17 mouse cellular contexts compared by ENCODE assay signal in the genomic region with DNA sequence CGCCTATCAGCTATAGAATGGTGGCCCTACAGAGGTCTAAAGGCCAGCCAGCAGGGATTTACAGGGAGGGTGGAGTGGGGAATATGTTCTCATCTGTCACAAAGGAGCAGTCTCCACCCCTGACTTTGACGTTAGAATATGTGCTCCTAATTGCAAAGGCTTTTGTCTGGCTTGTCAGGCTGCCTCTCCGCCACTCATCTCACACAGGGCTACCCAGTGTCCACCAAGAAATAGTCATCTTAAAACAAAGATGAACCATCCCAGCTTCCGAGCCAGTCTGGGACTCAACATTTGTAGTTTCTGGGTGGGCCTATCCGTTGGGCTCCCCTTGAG. TPM values are rescaled to one million over a fixed set of nuclear protein-coding genes. Genes with fewer than 3 reads are reported as not detected.
A peak's percentile ranks its signal among the peaks of the same experiment; 100 is the strongest.
DNase-seq lines count a peak whose midpoint lies in the region; ATAC-seq and TF ChIP-seq lines count a peak whose summit lies in the region.
"Had no signal": no experiment of that assay in that cellular context is flagged by ENCODE, and none has a peak within 500 bp of the region (broad histone marks: within the 10 kb centered on the region; RNA-seq: fewer than 3 reads in every experiment).

No protein-coding gene starts in this region.

- peaks cover 40% of the 10 kb centered on the region for H3K4me1 ChIP-seq in heart, embryonic 10.5 days
- H3K4me1 ChIP-seq in kidney, embryonic 16.5 days (ENCODE audit: insufficient read depth, low read length): peaks cover 12% of the 10 kb centered on the region
- H3K4me1 ChIP-seq in hindbrain, embryonic 12.5 days: peaks cover 38% of the 10 kb centered on the region
- H3K4me1 ChIP-seq: liver, embryonic 15.5 days had no signal

- no peak for TF ChIP-seq POLR2A in brain, embryonic 14.5 days (IDR thresholded peaks at IDR 0.05; ENCODE audit: borderline replicate concordance, extremely low read depth, insufficient read depth, insufficient read length, poor library complexity, severe bottlenecking)

- intact Hi-C loops in heart, postnatal 10 days (cut with DNase I): no loop called here

- no peaks in the 10 kb centered on the region for H3K27me3 ChIP-seq in heart, embryonic 10.5 days (ENCODE audit: insufficient read depth, poor library complexity, severe bottlenecking)
- no peaks in the 10 kb centered on the region for H3K27me3 ChIP-seq in kidney, embryonic 16.5 days (ENCODE audit: insufficient read depth, low read length)
- no peaks in the 10 kb centered on the region for H3K27me3 ChIP-seq in hindbrain, embryonic 12.5 days
- H3K27me3 ChIP-seq: liver, embryonic 15.5 days had no signal

- WGBS in heart, embryonic 10.5 days: 60% methylated on average over 5 of the region's 5 CpGs
- WGBS in kidney, embryonic 16.5 days: 62% methylated on average over 5 of the region's 5 CpGs
- WGBS in hindbrain, embryonic 12.5 days: 27% methylated on average over 5 of the region's 5 CpGs

- ATAC-seq in kidney, embryonic 16.5 days (ENCODE audit: low FRiP score, low TSS enrichment): no peak
- no peak; the same call in 1 of the 2 replicates for ATAC-seq in hindbrain, embryonic 12.5 days (ENCODE audit: low FRiP score)
- ATAC-seq: activated CD4-positive, CD25-positive, alpha-beta regulatory T cell, adult 4 months had no signal

- no peaks in the 10 kb centered on the region for H3K9me3 ChIP-seq in heart, embryonic 10.5 days
- no peaks in the 10 kb centered on the region for H3K9me3 ChIP-seq in kidney, embryonic 16.5 days (ENCODE audit: low read length)
- H3K9me3 ChIP-seq in hindbrain, embryonic 12.5 days (replicated peaks): no peaks in the 10 kb centered on the region
- H3K9me3 ChIP-seq: liver, embryonic 15.5 days had no signal

- no peak overlapping the region for H3K4me2 ChIP-seq in kidney, embryonic 16.5 days (replicated peaks; ENCODE audit: low read depth, low read length)
- no peak overlapping the region for H3K4me2 ChIP-seq in hindbrain, embryonic 12.5 days (replicated peaks)
- H3K4me2 ChIP-seq: liver, embryonic 15.5 days had no signal

- H3K27ac ChIP-seq in heart, embryonic 10.5 days: peak overlapping the region; percentile 86; the same call in 1 of the 2 replicates
- peak overlapping the region; percentile 17 for H3K27ac ChIP-seq in kidney, embryonic 16.5 days (ENCODE audit: low read length)
- 0 out of 2 replicates have a peak overlapping the region, but pooled peaks have one; percentile 35 for H3K27ac ChIP-seq in hindbrain, embryonic 12.5 days
- H3K27ac ChIP-seq: liver, embryonic 15.5 days had no signal

- H3K4me3 ChIP-seq in heart, embryonic 10.5 days: no peak overlapping the region
- H3K4me3 ChIP-seq in kidney, embryonic 16.5 days (ENCODE audit: low read length): no peak overlapping the region
- H3K4me3 ChIP-seq in hindbrain, embryonic 12.5 days: no peak overlapping the region
- H3K4me3 ChIP-seq: liver, embryonic 15.5 days had no signal

- DNase-seq in heart, embryonic 10.5 days (ENCODE audit: low spot score): peak; percentile 66
- no peak for DNase-seq in heart, postnatal 10 days
- no peak for DNase-seq in kidney, postnatal 4 days
- DNase-seq in brain, embryonic 14.5 days (ENCODE audit: low read depth): peak; percentile 43
- no peak for DNase-seq in adrenal gland, postnatal 25 days
- DNase-seq in right cerebral cortex, postnatal 14 days: no peak
- DNase-seq: B cell, adult 2 months; cerebellum, postnatal 25 days; gastrocnemius, postnatal 14 days; kidney, adult 8-10 months; layer of hippocampus, postnatal 36 days; thymus, postnatal 14 days had no signal

- peaks cover 30% of the 10 kb centered on the region; the same call in 1 of the 2 replicates for H3K36me3 ChIP-seq in heart, embryonic 10.5 days
- H3K36me3 ChIP-seq in kidney, embryonic 16.5 days (ENCODE audit: insufficient read depth, low read length): no peaks in the 10 kb centered on the region
- H3K36me3 ChIP-seq in hindbrain, embryonic 12.5 days: no peaks in the 10 kb centered on the region
- H3K36me3 ChIP-seq: liver, embryonic 15.5 days had no signal

- no peak overlapping the region for H3K9ac ChIP-seq in kidney, embryonic 16.5 days (replicated peaks; ENCODE audit: low read length)
- H3K9ac ChIP-seq in hindbrain, embryonic 12.5 days: no peak overlapping the region
- H3K9ac ChIP-seq: liver, embryonic 15.5 days had no signal

- no peak for TF ChIP-seq CTCF in brain, embryonic 14.5 days (IDR thresholded peaks at IDR 0.05; ENCODE audit: borderline replicate concordance, extremely low read depth, insufficient read depth, insufficient read length)

RNA-seq across cellular contexts. Expression of gene Plagl1, which starts 58.4 kb away (rescaled TPM):
- polyA plus RNA-seq in heart, embryonic 10.5 days (2016; fragmentation: Nextera tagmentation; extraction: Ambion mirVana): 206 and 245 TPM in 2 replicates
- 10 to 100 TPM; 50.5 to 50.6 TPM for total RNA-seq in heart, postnatal 10 days (2021)
- 83.8 and 93.0 TPM in 2 replicates for polyA plus RNA-seq in kidney, embryonic 16.5 days (2015; fragmentation: Nextera tagmentation; extraction: Ambion mirVana)
- 103 and 125 TPM in 2 replicates for polyA plus RNA-seq in brain, embryonic 14.5 days (2012; rRNA removed)
- 60.3 and 80.0 TPM in 2 replicates for polyA plus RNA-seq in hindbrain, embryonic 12.5 days (2016; fragmentation: Nextera tagmentation; extraction: Ambion mirVana)
- total RNA-seq in adrenal gland, postnatal 25 days (2021): 6.1 and 7.5 TPM in 2 replicates
- total RNA-seq: MEL had no signal

RNA-seq across cellular contexts. Expression of gene Zc2hc1b, which starts 59.1 kb away (rescaled TPM):
- not detected in 2 replicates for polyA plus RNA-seq in heart, embryonic 10.5 days (2016; fragmentation: Nextera tagmentation; extraction: Ambion mirVana)
- total RNA-seq in heart, postnatal 10 days (2021): not detected
- not detected in 2 replicates for polyA plus RNA-seq in kidney, embryonic 16.5 days (2015; fragmentation: Nextera tagmentation; extraction: Ambion mirVana)
- not detected in 2 replicates for polyA plus RNA-seq in brain, embryonic 14.5 days (2012; rRNA removed)
- polyA plus RNA-seq in hindbrain, embryonic 12.5 days (2016; fragmentation: Nextera tagmentation; extraction: Ambion mirVana): not detected in 2 replicates
- total RNA-seq in adrenal gland, postnatal 25 days (2021): not detected in 2 replicates
- total RNA-seq: gastrocnemius, postnatal 14 days; layer of hippocampus, postnatal 36 days; MEL had no signal
- polyA plus RNA-seq: activated CD4-positive, CD25-positive, alpha-beta regulatory T cell, adult 4 months; liver, embryonic 15.5 days had no signal

Comparison
In these comparisons a context has a peak if more than half of its experiments do, and no peak if none do; other contexts are left out.
1. DNase-seq: peak in heart, embryonic 10.5 days (single experiment) and brain, embryonic 14.5 days (single experiment); none in heart, postnatal 10 days (0 of 2), kidney, postnatal 4 days (0 of 2), adrenal gland, postnatal 25 days (single experiment) and right cerebral cortex, postnatal 14 days (single experiment).
2. H3K27ac ChIP-seq: peak in every context shown above with its lines; median percentile 86 in heart, embryonic 10.5 days; 35 in hindbrain, embryonic 12.5 days; 17 in kidney, embryonic 16.5 days.